In genomic region chr12:70946585-70947256, GRCm38 (mm10) we compare ENCODE assay signal across 24 mouse cellular contexts. TPM values are rescaled to one million over a fixed set of nuclear protein-coding genes. Genes with fewer than 3 reads are reported as not detected.
DNase-seq lines count a peak whose midpoint lies in the region; ATAC-seq and TF ChIP-seq lines count a peak whose summit lies in the region.
"Had no signal": no experiment of that assay in that cellular context is flagged by ENCODE, and none has a peak within 500 bp of the region (broad histone marks: within the 10 kb centered on the region; RNA-seq: fewer than 3 reads in every experiment).

No protein-coding gene starts in this region.

- TF ChIP-seq POLR2A in thymus, adult 2 months (IDR thresholded peaks at IDR 0.05; ENCODE audit: control insufficient read depth, extremely low read depth, insufficient read depth, low read length, poor library complexity) = no peak

- no peaks in the 10 kb centered on the region for H3K9me3 ChIP-seq in hindbrain, postnatal 0 days (ENCODE audit: low read length)
- no peaks in the 10 kb centered on the region for H3K9me3 ChIP-seq in forebrain, postnatal 0 days (ENCODE audit: low read length)
- H3K9me3 ChIP-seq: forebrain, embryonic 10.5 days; forebrain, embryonic 13.5 days; heart, embryonic 10.5 days; hindbrain, embryonic 12.5 days; intestine, embryonic 15.5 days had no signal

- ATAC-seq in activated CD4-positive, CD25-positive, alpha-beta regulatory T cell, adult 4 months = peak; percentile 52
- no peak for ATAC-seq in hindbrain, postnatal 0 days
- no peak for ATAC-seq in forebrain, postnatal 0 days
- ATAC-seq: forebrain, embryonic 13.5 days; forebrain, embryonic 16.5 days; hindbrain, embryonic 16.5 days; intestine, embryonic 15.5 days had no signal

- WGBS in thymus, adult 2 months = 70% methylated on average over 10 of the region's 10 CpGs
- 94% methylated on average over 10 of the region's 10 CpGs for WGBS in hindbrain, postnatal 0 days
- 93% methylated on average over 10 of the region's 10 CpGs for WGBS in forebrain, postnatal 0 days

- no peak overlapping the region for H3K4me3 ChIP-seq in thymus, adult 2 months (ENCODE audit: control insufficient read depth, insufficient read depth, low read length)
- H3K4me3 ChIP-seq in hindbrain, postnatal 0 days (ENCODE audit: low read length) = no peak overlapping the region
- H3K4me3 ChIP-seq in forebrain, postnatal 0 days (ENCODE audit: low read depth, low read length) = no peak overlapping the region
- H3K4me3 ChIP-seq: forebrain, embryonic 10.5 days; forebrain, embryonic 13.5 days; heart, adult 2 months; heart, embryonic 10.5 days; hindbrain, embryonic 12.5 days; intestine, embryonic 15.5 days had no signal

- no peaks in the 10 kb centered on the region for H3K27me3 ChIP-seq in thymus, adult 2 months (ENCODE audit: control insufficient read depth, insufficient read depth, low read length)
- no peaks in the 10 kb centered on the region for H3K27me3 ChIP-seq in hindbrain, postnatal 0 days (ENCODE audit: insufficient read depth, low read length)
- no peaks in the 10 kb centered on the region for H3K27me3 ChIP-seq in forebrain, postnatal 0 days (ENCODE audit: insufficient read depth, low read length)
- H3K27me3 ChIP-seq: forebrain, embryonic 13.5 days; hindbrain, embryonic 12.5 days; intestine, embryonic 15.5 days had no signal

- H3K4me1 ChIP-seq in thymus, adult 2 months (replicated peaks; ENCODE audit: control insufficient read depth, insufficient read depth, low read length) = peaks cover 7% of the 10 kb centered on the region
- no peaks in the 10 kb centered on the region for H3K4me1 ChIP-seq in hindbrain, postnatal 0 days (ENCODE audit: insufficient read depth, low read length)
- no peaks in the 10 kb centered on the region for H3K4me1 ChIP-seq in forebrain, postnatal 0 days (ENCODE audit: insufficient read depth)
- H3K4me1 ChIP-seq: forebrain, embryonic 10.5 days; forebrain, embryonic 13.5 days; hindbrain, embryonic 12.5 days; intestine, embryonic 15.5 days had no signal

- H3K27ac ChIP-seq in thymus, adult 2 months (ENCODE audit: control insufficient read depth, insufficient read depth, low read length) = peak overlapping the region; percentile 33; the same call in 1 of the 2 replicates
- H3K27ac ChIP-seq in hindbrain, postnatal 0 days = no peak overlapping the region
- H3K27ac ChIP-seq in forebrain, postnatal 0 days (ENCODE audit: low read depth, low read length) = no peak overlapping the region
- H3K27ac ChIP-seq: forebrain, embryonic 10.5 days; forebrain, embryonic 13.5 days; heart, adult 2 months; heart, embryonic 10.5 days; hindbrain, embryonic 12.5 days; intestine, embryonic 15.5 days had no signal

- no peak for DNase-seq in thymus, adult 2 months
- no peak for DNase-seq in thymus, postnatal 10 days (ENCODE audit: low spot score in 2 of 2)
- peak; percentile 66 for DNase-seq in CD4-positive, CD25-positive, alpha-beta regulatory T cell, adult 2 months (ENCODE audit: low read depth, low spot score)
- peak; percentile 74 for DNase-seq in naive thymus-derived CD4-positive, alpha-beta T cell, adult 2 months (ENCODE audit: low read depth)
- no peak for DNase-seq in embryo, embryonic 11 days
- DNase-seq in hindbrain, postnatal 0 days (ENCODE audit: low spot score) = no peak
- DNase-seq in forebrain, postnatal 0 days = no peak
- DNase-seq: adrenal gland, adult 2 months; adrenal gland, postnatal 14 days; cerebellum, adult 11 months; cerebellum, adult 2 months; cerebellum, adult 9-11 months; cerebellum, postnatal 36 days; gastrocnemius, postnatal 25 days; heart, adult 2 months; kidney, adult 11 months had no signal

- H3K9ac ChIP-seq in hindbrain, postnatal 0 days (replicated peaks; ENCODE audit: low read length) = no peak overlapping the region
- no peak overlapping the region for H3K9ac ChIP-seq in forebrain, postnatal 0 days
- H3K9ac ChIP-seq: forebrain, embryonic 13.5 days; hindbrain, embryonic 12.5 days; intestine, embryonic 15.5 days had no signal

- H3K36me3 ChIP-seq in thymus, adult 2 months (ENCODE audit: control insufficient read depth, insufficient read depth, low read length) = peaks cover 44% of the 10 kb centered on the region
- H3K36me3 ChIP-seq in hindbrain, postnatal 0 days (ENCODE audit: insufficient read depth, low read length) = peaks cover 39% of the 10 kb centered on the region
- H3K36me3 ChIP-seq in forebrain, postnatal 0 days (ENCODE audit: insufficient read depth) = peaks cover 39% of the 10 kb centered on the region

- no peak for TF ChIP-seq CTCF in thymus, adult 2 months (IDR thresholded peaks at IDR 0.05; ENCODE audit: borderline replicate concordance, control insufficient read depth, extremely low read depth, insufficient read depth, low read length, poor library complexity)
- TF ChIP-seq CTCF in hindbrain, postnatal 0 days (IDR thresholded peaks at IDR 0.05; ENCODE audit: low read depth) = no peak
- no peak for TF ChIP-seq CTCF in forebrain, postnatal 0 days (IDR thresholded peaks at IDR 0.05; ENCODE audit: low read depth)

- H3K4me2 ChIP-seq in hindbrain, postnatal 0 days (ENCODE audit: low read depth, low read length) = no peak overlapping the region
- H3K4me2 ChIP-seq in forebrain, postnatal 0 days (ENCODE audit: low read depth) = no peak overlapping the region
- H3K4me2 ChIP-seq: forebrain, embryonic 13.5 days; hindbrain, embryonic 12.5 days; intestine, embryonic 15.5 days had no signal

RNA-seq across cellular contexts. Expression of gene Actr10, which starts 9.1 kb away (rescaled TPM):
- polyA plus RNA-seq in thymus, adult 2 months (2012; rRNA removed) = 39.0 and 41.8 TPM in 2 replicates
- polyA plus RNA-seq in activated CD4-positive, CD25-positive, alpha-beta regulatory T cell, adult 4 months (2017; shearing (Covaris generic)) = 100 to 1,000 TPM; 216 to 267 TPM
- total RNA-seq in hindbrain, postnatal 0 days (2014; rRNA removed) = 111 and 123 TPM in 2 replicates
- 173 and 176 TPM in 2 replicates for polyA plus RNA-seq in hindbrain, postnatal 0 days (2015; fragmentation: Nextera tagmentation; extraction: Ambion mirVana)
- 105 and 112 TPM in 2 replicates for total RNA-seq in forebrain, postnatal 0 days (2014; rRNA removed)
- 196 and 282 TPM in 2 replicates for polyA plus RNA-seq in forebrain, postnatal 0 days (2015; fragmentation: Nextera tagmentation; extraction: Ambion mirVana)

RNA-seq across cellular contexts. Expression of gene Psma3, which starts 27.7 kb away (rescaled TPM):
- polyA plus RNA-seq in thymus, adult 2 months (2012; rRNA removed) = 28.2 and 35.6 TPM in 2 replicates
- polyA plus RNA-seq in activated CD4-positive, CD25-positive, alpha-beta regulatory T cell, adult 4 months (2017; shearing (Covaris generic)) = 100 to 1,000 TPM; 350 to 389 TPM
- 99.7 and 118 TPM in 2 replicates for total RNA-seq in hindbrain, postnatal 0 days (2014; rRNA removed)
- polyA plus RNA-seq in hindbrain, postnatal 0 days (2015; fragmentation: Nextera tagmentation; extraction: Ambion mirVana) = 533 and 543 TPM in 2 replicates
- total RNA-seq in forebrain, postnatal 0 days (2014; rRNA removed) = 207 and 225 TPM in 2 replicates
- polyA plus RNA-seq in forebrain, postnatal 0 days (2015; fragmentation: Nextera tagmentation; extraction: Ambion mirVana) = 605 and 698 TPM in 2 replicates

Comparison
In these comparisons a context has a peak if more than half of its experiments do, and no peak if none do; other contexts are left out.
1. DNase-seq: peak in CD4-positive, CD25-positive, alpha-beta regulatory T cell, adult 2 months (single experiment) and naive thymus-derived CD4-positive, alpha-beta T cell, adult 2 months (single experiment); none in thymus, adult 2 months (single experiment), thymus, postnatal 10 days (0 of 2), embryo, embryonic 11 days (single experiment), hindbrain, postnatal 0 days (single experiment) and forebrain, postnatal 0 days (single experiment).